Mouse (Mus musculus): Measurements from ENCODE around the gene Sf3b1. TPM values are rescaled to one million over a fixed set of nuclear protein-coding genes. Genes with fewer than 3 reads are reported as not detected.

The Sf3b1 gene
- polyA plus RNA-seq, 1 experiment = 58.4 TPM

GRCm38 (mm10) chr1:54935466-54935865 is 91.8 kb downstream of the Sf3b1 start:
- Histone ChIP-seq H3K4me3 (ENCODE audit: insufficient read depth, low read depth, low read length) (no peak overlapping the region), H3K27ac (replicated peaks; ENCODE audit: low read depth, low read length) (no peak overlapping the region), H3K4me1 (ENCODE audit: control insufficient read depth, insufficient read depth, insufficient read length, low read length) (no peaks in the 10 kb centered on the region)

Other genes with a start within 250 kb of the Sf3b1 start
- 8.4 and 12.5 TPM in 2 replicates for gene Ankrd44, start 101.1 kb downstream of the Sf3b1 start, polyA plus RNA-seq (2012; ENCODE audit: insufficient read depth, insufficient read length, missing spikeins)
- 34.4 and 39.4 TPM in 2 replicates for gene Coq10b, start 25.3 kb upstream of the Sf3b1 start, polyA plus RNA-seq (2012; ENCODE audit: insufficient read depth, insufficient read length, missing spikeins)
- 681 and 735 TPM in 2 replicates for gene Hspe1, start 60.7 kb upstream of the Sf3b1 start, polyA plus RNA-seq (2012; ENCODE audit: insufficient read depth, insufficient read length, missing spikeins)
- gene Hspd1, start 60.8 kb upstream of the Sf3b1 start, polyA plus RNA-seq (2012; ENCODE audit: insufficient read depth, insufficient read length, missing spikeins) = 567 and 689 TPM in 2 replicates
- 55.4 and 55.8 TPM in 2 replicates for gene Mob4, start 103.8 kb upstream of the Sf3b1 start, polyA plus RNA-seq (2012; ENCODE audit: insufficient read depth, insufficient read length, missing spikeins)
- gene Rftn2, start 199.3 kb upstream of the Sf3b1 start, polyA plus RNA-seq (2012; ENCODE audit: insufficient read depth, insufficient read length, missing spikeins) = 1.5 and 2.3 TPM in 2 replicates
- 1.2 and 2.0 TPM in 2 replicates for gene Mars2, start 209.7 kb upstream of the Sf3b1 start, polyA plus RNA-seq (2012; ENCODE audit: insufficient read depth, insufficient read length, missing spikeins)

Measured in brown adipose tissue, adult 24 weeks (tissue).